Mouse (Mus musculus) liver, embryonic 14.5 days (tissue): Measurements from ENCODE around the gene Agrp. TPM values are rescaled to one million over a fixed set of nuclear protein-coding genes. Genes with fewer than 3 reads are reported as not detected.
A peak's percentile ranks its signal among the peaks of the same experiment; 100 is the strongest.

ENCODE experiments used
- ATAC-seq: fragments of 200-750 bp; cut with Nextera tagmentation; 2 replicates; pipeline ENCODE4 v1.8.0; 2017; ENCODE audit warnings: moderate number of reproducible peaks, mild to moderate bottlenecking, moderate library complexity; ENCODE audit not compliant: insufficient read depth
- DNase-seq, 3 experiments: peaks; one replicate each; pipeline ENCODE4 v3.0.0-alpha.2; 2012 to 2013; ENCODE audit warnings: low read depth in 3 of 3, low spot score in 3 of 3
- H3K27ac ChIP-seq: fragments of 300-500 bp; sonication (generic); 2 replicates; pipeline ENCODE4 v1.5.1; 2014; ENCODE audit warnings: moderate library complexity, mild to moderate bottlenecking, control low read depth, inconsistent platforms
- H3K27me3 ChIP-seq: fragments of 300-500 bp; sonication (generic); 2 replicates; pipeline ENCODE4 v1.6.1; 2014; ENCODE audit warnings: mild to moderate bottlenecking, low read length, moderate library complexity; ENCODE audit not compliant: control insufficient read depth, insufficient read depth
- H3K36me3 ChIP-seq: fragments of 300-500 bp; sonication (generic); replicated peaks from 2 replicates; pipeline ENCODE4 v1.6.1; 2014; ENCODE audit warnings: low read depth; ENCODE audit not compliant: control insufficient read depth, insufficient read depth
- H3K4me1 ChIP-seq, 2 experiments: fragments of 200-500 bp in 1 of 2; fragments of 300-500 bp in 1 of 2; sonication (generic) in 1 of 2; replicated peaks; 2 replicates each; pipeline ENCODE4 v1.6.1; 2012 to 2014; ENCODE audit warnings: antibody characterized with exemption in 1 of 2, inconsistent platforms in 1 of 2, low read length in 1 of 2; ENCODE audit not compliant: control insufficient read depth in 2 of 2, insufficient read depth in 2 of 2
- H3K4me2 ChIP-seq: fragments of 300-500 bp; sonication (generic); 2 replicates; pipeline ENCODE4 v1.6.1; 2014; ENCODE audit warnings: low read depth, mild to moderate bottlenecking, control low read depth, moderate library complexity
- H3K4me3 ChIP-seq, 2 experiments: fragments of 200-500 bp in 1 of 2; fragments of 300-500 bp in 1 of 2; sonication (generic) in 1 of 2; 2 replicates each; pipeline ENCODE4 v1.5.1; 2012 to 2014; ENCODE audit warnings: low read depth in 2 of 2, low read length in 2 of 2, mild to moderate bottlenecking in 2 of 2, control low read depth in 1 of 2, inconsistent platforms in 1 of 2, moderate library complexity in 1 of 2; ENCODE audit not compliant: insufficient read depth in 1 of 2
- H3K9ac ChIP-seq: fragments of 300-500 bp; sonication (generic); replicated peaks from 2 replicates; pipeline ENCODE4 v1.6.1; 2014; ENCODE audit warnings: mild to moderate bottlenecking, control low read depth, moderate library complexity
- H3K9me3 ChIP-seq: fragments of 300-500 bp; sonication (generic); 2 replicates; pipeline ENCODE4 v1.6.1; 2016; ENCODE audit warnings: low read length, mixed read lengths; ENCODE audit not compliant: control insufficient read depth
- CTCF ChIP-seq: IDR thresholded peaks from 2 replicates; pipeline ENCODE4 v1.5.1; 2016; ENCODE audit warnings: antibody characterized with exemption, low read depth, control low read depth
- EP300 ChIP-seq: IDR thresholded peaks from 2 replicates; pipeline ENCODE4 v1.6.1; 2016; ENCODE audit warnings: antibody characterized with exemption, low read depth
- WGBS: fragments of 180-500 bp; shearing (Covaris S2); extraction: QIAGEN DNeasy Blood & Tissue Kit; methylation state at CpG from one replicate; pipeline ENCODE4 v1.1.7; 2014; ENCODE audit not compliant: insufficient replicate concordance; 5-methylcytosine and 5-hydroxymethylcytosine counted together
- microRNA counts: library from miRNA; unstranded; fragments of <30 nt; microRNA quantifications from one replicate; lab custom pipeline; 2016
- microRNA-seq: library from miRNA; unstranded; fragments of <30 nt; microRNA quantifications from one replicate; pipeline ENCODE4, GENCODE M21; 2016
- polyA plus RNA-seq, 2 experiments: library from polyadenylated mRNA; depleted of rRNA in 1 of 2; stranded (reverse) in 1 of 2; unstranded in 1 of 2; fragments of >200 nt; fragmentation: Nextera tagmentation in 1 of 2; extraction: Ambion mirVana in 1 of 2; gene quantifications; 2 replicates each; pipeline versions ENCODE4 v1.2.1 to v1.2.3; 2012 to 2014

Agrp gene
- polyA plus RNA-seq, 2 experiments = 0.27 TPM; not detected in 1

GRCm38 (mm10) chr8:105519591-105519990, 117.6 kb downstream of the Agrp start:
- no peaks in the 10 kb centered on the region for H3K9me3 ChIP-seq
- H3K27me3 ChIP-seq = peaks cover 35% of the 10 kb centered on the region
- DNase-seq (no peak), ATAC-seq (no peak)
- H3K4me1 ChIP-seq = peaks cover 10 to 23% of the 10 kb centered on the region in 2 experiments
- H3K27ac ChIP-seq = no peak overlapping the region
- 11% methylated on average over 2 of the region's 2 CpGs for WGBS
- peak overlapping the region; percentile 2 to 52; a peak in 1 of 4 replicates for H3K4me3 ChIP-seq
- H3K4me2 ChIP-seq = peak overlapping the region; percentile 67
- TF ChIP-seq EP300 (no peak), CTCF (no peak)
- H3K9ac ChIP-seq = no peak overlapping the region
- no peaks in the 10 kb centered on the region for H3K36me3 ChIP-seq

GRCm38 (mm10) chr8:105518436-105519313, 118.5 kb downstream of the Agrp start, which contains the start of gene Hsd11b2:
Gene Hsd11b2 (plus strand): TSS chr8:105518755.
- peak within 1 kb of the TSS; percentile 67 for H3K4me2 ChIP-seq
- peaks cover 35% of the 10 kb centered on the region for H3K27me3 ChIP-seq
- peaks cover 10 to 23% of the 10 kb centered on the region in 2 experiments for H3K4me1 ChIP-seq
- H3K27ac ChIP-seq = no peak within 1 kb of the TSS
- peak within 1 kb of the TSS; percentile 0; the same call in 1 of the 2 replicates for H3K9ac ChIP-seq
- no peaks in the 10 kb centered on the region for H3K36me3 ChIP-seq
- DNase-seq = peak in 1 of 3 experiments; percentile 51
- TF ChIP-seq CTCF = 0 out of 2 replicates have a peak, but pooled peaks have one; percentile 11
- TF ChIP-seq EP300 = no peak
- ATAC-seq = peak; percentile 79
- H3K9me3 ChIP-seq = no peaks in the 10 kb centered on the region
- H3K4me3 ChIP-seq = peak within 1 kb of the TSS; percentile 48 to 52
- WGBS = under 1% methylated on average over 68 of the region's 68 CpGs

- no peak overlapping the region for H3K4me3 ChIP-seq
- peaks cover 10 to 19% of the 10 kb centered on the region in 2 experiments for H3K4me1 ChIP-seq
- 35% methylated on average over 8 of the region's 8 CpGs for WGBS
- H3K4me2 ChIP-seq = no peak overlapping the region
- TF ChIP-seq CTCF = no peak
- TF ChIP-seq EP300 = no peak
- ATAC-seq (no peak), DNase-seq (no peak)
- no peaks in the 10 kb centered on the region for H3K36me3 ChIP-seq
- no peaks in the 10 kb centered on the region for H3K9me3 ChIP-seq
- H3K27ac ChIP-seq = no peak overlapping the region
- H3K9ac ChIP-seq = no peak overlapping the region
- H3K27me3 ChIP-seq = peaks cover 35% of the 10 kb centered on the region
These were observed 119.8 kb downstream of the Agrp start for GRCm38 (mm10) chr8:105517346-105517745.

MicroRNAs encoded within 50 kb of the gene (microRNA counts, 519-probe panel; counts per million panel counts)
- microRNA mmu-miR-1966 (lab: Ali Mortazavi, UCI) = 69.9 counts per million

Small RNA genes within 50 kb of the gene (microRNA-seq; reads per million reads assigned to microRNA genes)
- gene Mir1966 = not detected

Other genes with a start within 250 kb of the Agrp start
- gene Kctd19, start 223.9 kb downstream of the Agrp start, polyA plus RNA-seq (2012; rRNA removed) = not detected in 2 replicates
- not detected in 2 replicates for gene Kctd19, start 223.9 kb downstream of the Agrp start, polyA plus RNA-seq (2014; fragmentation: Nextera tagmentation; extraction: Ambion mirVana)
- 0.04 and 0.09 TPM in 2 replicates for gene Lrrc36, start 223.8 kb downstream of the Agrp start, polyA plus RNA-seq (2012; rRNA removed)
- 0.08 and 0.10 TPM in 2 replicates for gene Lrrc36, start 223.8 kb downstream of the Agrp start, polyA plus RNA-seq (2014; fragmentation: Nextera tagmentation; extraction: Ambion mirVana)
- 0.49 and 0.60 TPM in 2 replicates for gene Tppp3, start 165.9 kb downstream of the Agrp start, polyA plus RNA-seq (2012; rRNA removed)
- 0.49 and 0.63 TPM in 2 replicates for gene Tppp3, start 165.9 kb downstream of the Agrp start, polyA plus RNA-seq (2014; fragmentation: Nextera tagmentation; extraction: Ambion mirVana)
- gene Zdhhc1, start 140.5 kb downstream of the Agrp start, polyA plus RNA-seq (2012; rRNA removed) = 2.2 and 2.4 TPM in 2 replicates
- gene Zdhhc1, start 140.5 kb downstream of the Agrp start, polyA plus RNA-seq (2014; fragmentation: Nextera tagmentation; extraction: Ambion mirVana) = 0.90 and 1.2 TPM in 2 replicates
- 1.1 TPM in 2 replicates for gene Hsd11b2, start 118.6 kb downstream of the Agrp start, polyA plus RNA-seq (2012; rRNA removed)
- 0.42 and 0.99 TPM in 2 replicates for gene Hsd11b2, start 118.6 kb downstream of the Agrp start, polyA plus RNA-seq (2014; fragmentation: Nextera tagmentation; extraction: Ambion mirVana)
- 36.0 and 40.1 TPM in 2 replicates for gene Atp6v0d1, start 71.3 kb downstream of the Agrp start, polyA plus RNA-seq (2012; rRNA removed)
- 44.3 and 46.3 TPM in 2 replicates for gene Atp6v0d1, start 71.3 kb downstream of the Agrp start, polyA plus RNA-seq (2014; fragmentation: Nextera tagmentation; extraction: Ambion mirVana)
- gene Ripor1, start 32.1 kb downstream of the Agrp start, polyA plus RNA-seq (2012; rRNA removed) = 4.5 and 5.4 TPM in 2 replicates
- gene Ripor1, start 32.1 kb downstream of the Agrp start, polyA plus RNA-seq (2014; fragmentation: Nextera tagmentation; extraction: Ambion mirVana) = 4.9 and 6.1 TPM in 2 replicates
- gene Ctcf, start 825 bp downstream of the Agrp start, polyA plus RNA-seq (2012; rRNA removed) = 11.6 and 21.1 TPM in 2 replicates
- gene Ctcf, start 825 bp downstream of the Agrp start, polyA plus RNA-seq (2014; fragmentation: Nextera tagmentation; extraction: Ambion mirVana) = 40.9 and 49.2 TPM in 2 replicates
- gene Carmil2, start 48.9 kb upstream of the Agrp start, polyA plus RNA-seq (2012; rRNA removed) = 1.3 and 1.4 TPM in 2 replicates
- gene Carmil2, start 48.9 kb upstream of the Agrp start, polyA plus RNA-seq (2014; fragmentation: Nextera tagmentation; extraction: Ambion mirVana) = 0.24 and 0.33 TPM in 2 replicates
- gene Acd, start 63.7 kb upstream of the Agrp start, polyA plus RNA-seq (2012; rRNA removed) = 8.8 and 11.0 TPM in 2 replicates
- 20.3 and 23.7 TPM in 2 replicates for gene Acd, start 63.7 kb upstream of the Agrp start, polyA plus RNA-seq (2014; fragmentation: Nextera tagmentation; extraction: Ambion mirVana)
- gene Pard6a, start 63.8 kb upstream of the Agrp start, polyA plus RNA-seq (2012; rRNA removed) = 5.9 and 6.0 TPM in 2 replicates
- gene Pard6a, start 63.8 kb upstream of the Agrp start, polyA plus RNA-seq (2014; fragmentation: Nextera tagmentation; extraction: Ambion mirVana) = 6.4 and 7.9 TPM in 2 replicates
- gene 4933405L10Rik, start 70.3 kb upstream of the Agrp start, polyA plus RNA-seq (2012; rRNA removed) = not detected in 2 replicates
- not detected in 2 replicates for gene 4933405L10Rik, start 70.3 kb upstream of the Agrp start, polyA plus RNA-seq (2014; fragmentation: Nextera tagmentation; extraction: Ambion mirVana)
- 7.0 and 7.8 TPM in 2 replicates for gene Enkd1, start 70.8 kb upstream of the Agrp start, polyA plus RNA-seq (2012; rRNA removed)
- 4.8 and 6.5 TPM in 2 replicates for gene Enkd1, start 70.8 kb upstream of the Agrp start, polyA plus RNA-seq (2014; fragmentation: Nextera tagmentation; extraction: Ambion mirVana)
- gene Gfod2, start 121.3 kb upstream of the Agrp start, polyA plus RNA-seq (2012; rRNA removed) = 0.84 and 0.93 TPM in 2 replicates
- 1.1 and 1.8 TPM in 2 replicates for gene Gfod2, start 121.3 kb upstream of the Agrp start, polyA plus RNA-seq (2014; fragmentation: Nextera tagmentation; extraction: Ambion mirVana)
- gene Ranbp10, start 190.0 kb upstream of the Agrp start, polyA plus RNA-seq (2012; rRNA removed) = 57.2 and 60.6 TPM in 2 replicates
- 37.0 and 42.0 TPM in 2 replicates for gene Ranbp10, start 190.0 kb upstream of the Agrp start, polyA plus RNA-seq (2014; fragmentation: Nextera tagmentation; extraction: Ambion mirVana)
- gene Tsnaxip1, start 190.3 kb upstream of the Agrp start, polyA plus RNA-seq (2012; rRNA removed) = 0.04 and 0.06 TPM in 2 replicates
- gene Tsnaxip1, start 190.3 kb upstream of the Agrp start, polyA plus RNA-seq (2014; fragmentation: Nextera tagmentation; extraction: Ambion mirVana) = 0.06 TPM in 1 of 2 replicates, not detected in the other
- 24.6 and 25.4 TPM in 2 replicates for gene Cenpt, start 215.9 kb upstream of the Agrp start, polyA plus RNA-seq (2012; rRNA removed)
- gene Cenpt, start 215.9 kb upstream of the Agrp start, polyA plus RNA-seq (2014; fragmentation: Nextera tagmentation; extraction: Ambion mirVana) = 15.0 and 18.2 TPM in 2 replicates
- gene Thap11, start 217.7 kb upstream of the Agrp start, polyA plus RNA-seq (2012; rRNA removed) = 26.2 TPM in 2 replicates
- 25.5 and 29.5 TPM in 2 replicates for gene Thap11, start 217.7 kb upstream of the Agrp start, polyA plus RNA-seq (2014; fragmentation: Nextera tagmentation; extraction: Ambion mirVana)
- gene Nutf2, start 223.2 kb upstream of the Agrp start, polyA plus RNA-seq (2012; rRNA removed) = 40.5 and 83.2 TPM in 2 replicates
- 139 TPM in 2 replicates for gene Nutf2, start 223.2 kb upstream of the Agrp start, polyA plus RNA-seq (2014; fragmentation: Nextera tagmentation; extraction: Ambion mirVana)
- 17.5 and 21.6 TPM in 2 replicates for gene Edc4, start 243.5 kb upstream of the Agrp start, polyA plus RNA-seq (2012; rRNA removed)
- gene Edc4, start 243.5 kb upstream of the Agrp start, polyA plus RNA-seq (2014; fragmentation: Nextera tagmentation; extraction: Ambion mirVana) = 9.9 and 10.7 TPM in 2 replicates